Comparison of ENCODE assay signal across 9 mouse cellular contexts in genomic region chr3:105893941-105894391, GRCm38 (mm10). TPM values are rescaled to one million over a fixed set of nuclear protein-coding genes. Genes with fewer than 3 reads are reported as not detected.
DNase-seq lines count a peak whose midpoint lies in the region; ATAC-seq and TF ChIP-seq lines count a peak whose summit lies in the region.
"Had no signal": no experiment of that assay in that cellular context is flagged by ENCODE, and none has a peak within 500 bp of the region (broad histone marks: within the 10 kb centered on the region; RNA-seq: fewer than 3 reads in every experiment).

No protein-coding gene starts in this region.

- DNase-seq in right cerebral cortex, adult 18-20 months: peak; percentile 56
- DNase-seq in right cerebral cortex, postnatal 14 days: no peak
- DNase-seq in thymus, postnatal 14 days: peak; percentile 38
- no peak for DNase-seq in hindbrain, embryonic 11.5 days (ENCODE audit: low spot score)

- no peak for TF ChIP-seq POLR2A in bone marrow macrophage, adult 2 months (IDR thresholded peaks at IDR 0.05; ENCODE audit: borderline replicate concordance, low read depth, low read length)

- WGBS in heart, embryonic 14.5 days: 56% methylated on average over 6 of the region's 6 CpGs
- WGBS in limb, embryonic 13.5 days: 21% methylated on average over 6 of the region's 6 CpGs
- WGBS in hindbrain, embryonic 11.5 days: 56% methylated on average over 6 of the region's 6 CpGs
- WGBS in forebrain, embryonic 15.5 days: 73% methylated on average over 6 of the region's 6 CpGs

- H3K27ac ChIP-seq in bone marrow macrophage, adult 2 months (ENCODE audit: insufficient read depth, low read depth, low read length): peak overlapping the region; percentile 96
- peak overlapping the region; percentile 6 to 61; a peak in 3 of 4 replicates for H3K27ac ChIP-seq in heart, embryonic 14.5 days (replicated peaks in 1 of 2; ENCODE audit: control insufficient read depth in 1 of 2, insufficient read depth in 1 of 2, low read depth in 2 of 2, low read length in 2 of 2)
- H3K27ac ChIP-seq in limb, embryonic 13.5 days: peak overlapping the region; percentile 45; the same call in 1 of the 2 replicates
- H3K27ac ChIP-seq in hindbrain, embryonic 11.5 days (ENCODE audit: low read depth, low read length): no peak overlapping the region
- H3K27ac ChIP-seq in forebrain, embryonic 15.5 days (replicated peaks): no peak overlapping the region

- H3K9ac ChIP-seq in heart, embryonic 14.5 days (ENCODE audit: low read length): no peak overlapping the region
- no peak overlapping the region for H3K9ac ChIP-seq in limb, embryonic 13.5 days
- no peak overlapping the region for H3K9ac ChIP-seq in hindbrain, embryonic 11.5 days (ENCODE audit: low read depth, low read length)
- H3K9ac ChIP-seq in forebrain, embryonic 15.5 days (replicated peaks): no peak overlapping the region

- peaks cover 60% of the 10 kb centered on the region for H3K4me1 ChIP-seq in bone marrow macrophage, adult 2 months (ENCODE audit: control insufficient read depth, insufficient read depth, low read length)
- peaks cover 34 to 46% of the 10 kb centered on the region in 2 experiments for H3K4me1 ChIP-seq in heart, embryonic 14.5 days (ENCODE audit: control insufficient read depth in 2 of 2, insufficient read depth in 2 of 2, low read length in 2 of 2)
- H3K4me1 ChIP-seq in limb, embryonic 13.5 days: peaks cover 33% of the 10 kb centered on the region
- no peaks in the 10 kb centered on the region; the same call in 1 of the 2 replicates for H3K4me1 ChIP-seq in hindbrain, embryonic 11.5 days (replicated peaks; ENCODE audit: control insufficient read depth, insufficient read depth, low read length)
- no peaks in the 10 kb centered on the region for H3K4me1 ChIP-seq in forebrain, embryonic 15.5 days

- H3K4me3 ChIP-seq in bone marrow macrophage, adult 2 months (ENCODE audit: insufficient read depth, low read length): peak overlapping the region; percentile 31
- no peak overlapping the region for H3K4me3 ChIP-seq in heart, embryonic 14.5 days (ENCODE audit: control insufficient read depth in 1 of 2, insufficient read depth in 1 of 2, low read depth in 1 of 2, low read length in 2 of 2)
- H3K4me3 ChIP-seq in limb, embryonic 13.5 days: no peak overlapping the region
- no peak overlapping the region for H3K4me3 ChIP-seq in hindbrain, embryonic 11.5 days (ENCODE audit: low read depth, low read length)
- H3K4me3 ChIP-seq in forebrain, embryonic 15.5 days: no peak overlapping the region

- H3K9me3 ChIP-seq in heart, embryonic 14.5 days (ENCODE audit: control insufficient read depth, low read length): no peaks in the 10 kb centered on the region
- no peaks in the 10 kb centered on the region for H3K9me3 ChIP-seq in limb, embryonic 13.5 days
- no peaks in the 10 kb centered on the region for H3K9me3 ChIP-seq in hindbrain, embryonic 11.5 days (ENCODE audit: control insufficient read depth, low read length)
- H3K9me3 ChIP-seq in forebrain, embryonic 15.5 days: no peaks in the 10 kb centered on the region

- no peak for TF ChIP-seq CTCF in bone marrow macrophage, adult 2 months (IDR thresholded peaks at IDR 0.05; ENCODE audit: low read depth, low read length)

- no peak overlapping the region for H3K4me2 ChIP-seq in heart, embryonic 14.5 days (ENCODE audit: low read length)
- H3K4me2 ChIP-seq in limb, embryonic 13.5 days (replicated peaks): no peak overlapping the region
- no peak overlapping the region for H3K4me2 ChIP-seq in hindbrain, embryonic 11.5 days (replicated peaks; ENCODE audit: low read depth, low read length)
- no peak overlapping the region for H3K4me2 ChIP-seq in forebrain, embryonic 15.5 days (replicated peaks)

- no peak for ATAC-seq in heart, embryonic 14.5 days (ENCODE audit: insufficient number of reproducible peaks, insufficient read depth, low FRiP score, low read depth)
- no peak for ATAC-seq in limb, embryonic 13.5 days (ENCODE audit: low FRiP score, low read depth)
- ATAC-seq in hindbrain, embryonic 11.5 days (ENCODE audit: low FRiP score): no peak
- no peak for ATAC-seq in forebrain, embryonic 15.5 days (replicated peaks)

- H3K36me3 ChIP-seq in heart, embryonic 14.5 days (ENCODE audit: control insufficient read depth, insufficient read depth, low read length): no peaks in the 10 kb centered on the region
- H3K36me3 ChIP-seq in limb, embryonic 13.5 days: no peaks in the 10 kb centered on the region
- H3K36me3 ChIP-seq in hindbrain, embryonic 11.5 days (ENCODE audit: control insufficient read depth, insufficient read depth, low read length): no peaks in the 10 kb centered on the region
- H3K36me3 ChIP-seq in forebrain, embryonic 15.5 days: no peaks in the 10 kb centered on the region

- H3K27me3 ChIP-seq in heart, embryonic 14.5 days (ENCODE audit: control insufficient read depth, insufficient read depth, low read length): peaks cover 3% of the 10 kb centered on the region; the same call in 1 of the 2 replicates
- no peaks in the 10 kb centered on the region for H3K27me3 ChIP-seq in limb, embryonic 13.5 days
- no peaks in the 10 kb centered on the region for H3K27me3 ChIP-seq in hindbrain, embryonic 11.5 days (ENCODE audit: control insufficient read depth, insufficient read depth, low read length)
- no peaks in the 10 kb centered on the region for H3K27me3 ChIP-seq in forebrain, embryonic 15.5 days

RNA-seq across cellular contexts. Expression of gene Tmigd3, which starts 23.3 kb away (rescaled TPM):
- polyA plus RNA-seq in bone marrow macrophage, adult 2 months (2012; ENCODE audit: insufficient read depth, insufficient read length, missing spikeins): 1.1 TPM in 1 of 2 replicates, not detected in the other
- polyA plus RNA-seq in heart, embryonic 14.5 days (2014; fragmentation: Nextera tagmentation; extraction: Ambion mirVana): 0.26 and 0.41 TPM in 2 replicates
- not detected in 2 replicates for polyA plus RNA-seq in limb, embryonic 13.5 days (2015; fragmentation: Nextera tagmentation; extraction: Ambion mirVana)
- not detected in 2 replicates for polyA plus RNA-seq in hindbrain, embryonic 11.5 days (2014; fragmentation: Nextera tagmentation; extraction: Ambion mirVana)
- 0.24 TPM in 1 of 2 replicates, not detected in the other for polyA plus RNA-seq in forebrain, embryonic 15.5 days (2015; fragmentation: Nextera tagmentation; extraction: Ambion mirVana)
- polyA plus RNA-seq: neural tube, embryonic 14.5 days had no signal

RNA-seq across cellular contexts. Expression of gene Adora3, which starts 23.3 kb away (rescaled TPM):
- 2.6 and 2.7 TPM in 2 replicates for polyA plus RNA-seq in bone marrow macrophage, adult 2 months (2012; ENCODE audit: insufficient read depth, insufficient read length, missing spikeins)
- polyA plus RNA-seq in heart, embryonic 14.5 days (2014; fragmentation: Nextera tagmentation; extraction: Ambion mirVana): not detected in 2 replicates
- 0.36 and 0.90 TPM in 2 replicates for polyA plus RNA-seq in limb, embryonic 13.5 days (2015; fragmentation: Nextera tagmentation; extraction: Ambion mirVana)
- polyA plus RNA-seq in hindbrain, embryonic 11.5 days (2014; fragmentation: Nextera tagmentation; extraction: Ambion mirVana): 0.10 and 0.23 TPM in 2 replicates
- 0.23 and 0.46 TPM in 2 replicates for polyA plus RNA-seq in forebrain, embryonic 15.5 days (2015; fragmentation: Nextera tagmentation; extraction: Ambion mirVana)

RNA-seq across cellular contexts. Expression of gene I830077J02Rik, which starts 38.5 kb away (rescaled TPM):
- 16.9 and 17.2 TPM in 2 replicates for polyA plus RNA-seq in bone marrow macrophage, adult 2 months (2012; ENCODE audit: insufficient read depth, insufficient read length, missing spikeins)
- polyA plus RNA-seq in heart, embryonic 14.5 days (2014; fragmentation: Nextera tagmentation; extraction: Ambion mirVana): 1.5 and 1.8 TPM in 2 replicates
- 0.38 and 0.55 TPM in 2 replicates for polyA plus RNA-seq in limb, embryonic 13.5 days (2015; fragmentation: Nextera tagmentation; extraction: Ambion mirVana)
- polyA plus RNA-seq in hindbrain, embryonic 11.5 days (2014; fragmentation: Nextera tagmentation; extraction: Ambion mirVana): 0.42 and 0.97 TPM in 2 replicates
- polyA plus RNA-seq in forebrain, embryonic 15.5 days (2015; fragmentation: Nextera tagmentation; extraction: Ambion mirVana): 0.20 and 0.23 TPM in 2 replicates

Comparison
In these comparisons a context has a peak if more than half of its experiments do, and no peak if none do; other contexts are left out.
1. DNase-seq: peak in right cerebral cortex, adult 18-20 months (single experiment) and thymus, postnatal 14 days (single experiment); none in right cerebral cortex, postnatal 14 days (single experiment) and hindbrain, embryonic 11.5 days (single experiment).
2. H3K27ac ChIP-seq: peak in bone marrow macrophage, adult 2 months (single experiment), heart, embryonic 14.5 days (2 of 2) and limb, embryonic 13.5 days (single experiment); none in hindbrain, embryonic 11.5 days (single experiment) and forebrain, embryonic 15.5 days (single experiment).